Mouse (Mus musculus): ENCODE data around the gene Necap2. TPM values are rescaled to one million over a fixed set of nuclear protein-coding genes. Genes with fewer than 3 reads are reported as not detected.

The Necap2 gene
- polyA plus RNA-seq, 1 experiment from 2014 or later: 66.5 TPM

DNA sequence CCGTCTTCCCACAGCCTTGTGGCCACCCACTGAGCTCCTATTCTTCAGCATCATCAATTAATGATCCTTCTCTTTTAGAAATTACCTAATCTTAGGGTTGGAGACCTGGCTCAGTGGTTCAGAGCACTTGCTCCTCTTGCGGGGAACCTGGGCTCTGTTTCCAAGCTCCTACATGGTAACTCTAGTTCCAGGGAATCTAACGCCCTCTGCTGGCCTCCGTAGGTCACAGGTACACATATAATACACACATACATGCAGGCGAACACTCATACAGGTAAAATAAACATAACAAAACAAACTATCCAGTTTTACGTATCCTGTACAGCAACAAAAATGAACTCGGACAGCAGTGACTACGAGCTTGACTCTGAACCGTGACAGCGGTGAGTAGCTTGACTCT lies 21.2 kb downstream of the Necap2 start:
- Histone ChIP-seq H3K9ac (ENCODE audit: low read depth, low read length) (no peak overlapping the region), H3K27me3 (replicated peaks; ENCODE audit: control insufficient read depth, insufficient read depth, low read length) (no peaks in the 10 kb centered on the region), H3K4me2 (ENCODE audit: low read depth, low read length) (no peak overlapping the region), H3K36me3 (ENCODE audit: control insufficient read depth, insufficient read depth, low read length) (peaks cover 30% of the 10 kb centered on the region), H3K9me3 (ENCODE audit: control insufficient read depth, low read length) (no peaks in the 10 kb centered on the region), H3K4me3 (ENCODE audit: low read depth, low read length) (no peak overlapping the region), H3K27ac (replicated peaks; ENCODE audit: low read depth, low read length) (no peak overlapping the region), H3K4me1 (ENCODE audit: control insufficient read depth, insufficient read depth, low read length) (peaks cover 15% of the 10 kb centered on the region; the same call in 1 of the 2 replicates)
- no peak for ATAC-seq (ENCODE audit: low read depth)
- DNase-seq (ENCODE audit: low spot score): no peak
- WGBS: 94% methylated on average over 10 of the region's 10 CpGs

DNA sequence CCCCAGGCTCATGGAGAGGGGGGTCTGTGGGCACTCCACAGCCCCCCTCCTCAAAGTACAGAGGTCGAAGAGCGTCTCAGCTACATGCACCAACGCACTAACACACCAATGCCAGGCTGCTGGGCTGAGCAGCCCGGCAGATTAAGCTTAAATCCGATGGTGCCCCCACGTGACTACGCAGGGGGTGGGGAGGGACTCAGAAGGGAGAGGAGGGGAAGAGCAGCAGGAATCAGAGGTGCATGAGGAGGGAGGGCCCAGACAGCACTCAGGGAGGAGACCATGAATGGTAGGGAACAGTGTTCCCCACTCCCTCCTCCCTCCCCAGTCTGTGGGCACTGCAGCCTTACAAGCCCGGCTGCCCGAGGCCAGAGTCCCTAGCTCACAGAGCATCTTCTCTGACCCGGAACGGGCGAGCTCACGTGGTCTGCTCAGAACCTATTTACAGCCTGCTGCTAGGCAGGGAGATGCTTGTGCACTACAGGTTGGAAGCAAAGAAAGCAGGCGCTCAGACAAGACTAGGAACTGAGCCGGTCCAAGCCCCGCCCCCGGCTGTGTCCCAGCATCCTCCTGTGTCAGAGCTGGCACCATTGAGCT lies 24.5 kb downstream of the Necap2 start:
- 31% methylated on average over 17 of the region's 17 CpGs for WGBS
- H3K4me2 ChIP-seq (ENCODE audit: low read depth, low read length): peak overlapping the region; percentile 19; the same call in 1 of the 2 replicates
- ATAC-seq (ENCODE audit: low read depth): peak; percentile 54

DNA sequence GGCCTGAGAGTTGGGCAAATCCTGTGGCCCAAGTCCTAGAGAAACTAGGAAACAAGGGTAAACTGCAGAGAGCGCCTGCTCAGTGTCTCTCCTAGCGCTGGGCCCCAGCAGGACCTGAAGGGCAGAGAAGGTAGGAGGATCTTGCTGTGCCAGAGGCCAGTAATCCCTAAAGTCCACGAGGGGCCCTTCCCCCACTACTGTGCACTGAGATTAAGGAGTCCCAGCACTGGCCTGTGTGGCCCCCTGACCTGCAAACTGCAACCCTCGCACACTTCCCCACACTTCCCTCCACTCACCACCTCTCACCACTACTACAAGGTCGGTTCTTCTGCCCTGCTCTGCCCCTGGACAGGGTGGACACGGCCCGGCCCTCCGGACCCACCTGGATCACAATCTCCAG lies 25.0 kb downstream of the Necap2 start:
- 0 out of 2 replicates have a peak overlapping the region, but pooled peaks have one; percentile 36 for H3K27ac ChIP-seq (replicated peaks; ENCODE audit: low read depth, low read length)
- no peak for ATAC-seq (ENCODE audit: low read depth)
- H3K4me2 ChIP-seq (ENCODE audit: low read depth, low read length): peak overlapping the region; percentile 19; the same call in 1 of the 2 replicates
- no peaks in the 10 kb centered on the region for H3K27me3 ChIP-seq (replicated peaks; ENCODE audit: control insufficient read depth, insufficient read depth, low read length)
- no peak overlapping the region for H3K4me3 ChIP-seq (ENCODE audit: low read depth, low read length)
- H3K4me1 ChIP-seq (ENCODE audit: control insufficient read depth, insufficient read depth, low read length): peaks cover 7% of the 10 kb centered on the region; the same call in 1 of the 2 replicates
- DNase-seq (ENCODE audit: low spot score): no peak
- WGBS: 42% methylated on average over 8 of the region's 8 CpGs
- H3K9ac ChIP-seq (ENCODE audit: low read depth, low read length): 0 out of 2 replicates have a peak overlapping the region, but pooled peaks have one; percentile 34
- no peaks in the 10 kb centered on the region for H3K9me3 ChIP-seq (ENCODE audit: control insufficient read depth, low read length)
- peaks cover 38% of the 10 kb centered on the region for H3K36me3 ChIP-seq (ENCODE audit: control insufficient read depth, insufficient read depth, low read length)

More for the DNA sequence above, 24.5 kb downstream of the Necap2 start:
- Histone ChIP-seq H3K9ac (ENCODE audit: low read depth, low read length) (0 out of 2 replicates have a peak overlapping the region, but pooled peaks have one; percentile 34), H3K36me3 (ENCODE audit: control insufficient read depth, insufficient read depth, low read length) (peaks cover 38% of the 10 kb centered on the region), H3K4me3 (ENCODE audit: low read depth, low read length) (no peak overlapping the region), H3K27me3 (replicated peaks; ENCODE audit: control insufficient read depth, insufficient read depth, low read length) (no peaks in the 10 kb centered on the region), H3K27ac (replicated peaks; ENCODE audit: low read depth, low read length) (peak overlapping the region; percentile 36; the same call in 1 of the 2 replicates), H3K9me3 (ENCODE audit: control insufficient read depth, low read length) (no peaks in the 10 kb centered on the region), H3K4me1 (ENCODE audit: control insufficient read depth, insufficient read depth, low read length) (peaks cover 7% of the 10 kb centered on the region; the same call in 1 of the 2 replicates)
- peak; percentile 64 for DNase-seq (ENCODE audit: low spot score)

DNA sequence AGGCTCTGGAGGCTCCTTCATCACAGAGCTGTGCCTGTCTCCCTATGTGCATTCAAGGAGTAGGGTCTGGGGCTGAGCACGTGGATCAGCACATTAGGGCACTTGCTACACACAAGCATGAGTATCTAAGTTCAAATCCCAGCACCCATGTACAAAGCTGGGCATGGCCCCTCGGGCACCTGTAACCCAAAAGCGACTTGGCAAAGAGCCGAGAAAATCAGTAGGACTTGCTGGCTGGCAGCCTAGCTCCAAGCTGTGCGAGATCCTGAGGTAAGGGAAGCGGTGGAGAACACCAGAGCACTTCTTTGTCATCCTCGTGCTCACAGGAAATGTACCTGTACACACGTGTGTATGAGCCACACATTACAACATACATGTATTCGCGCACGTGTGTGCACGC lies 25.7 kb downstream of the Necap2 start:
- peaks cover 36% of the 10 kb centered on the region for H3K36me3 ChIP-seq (ENCODE audit: control insufficient read depth, insufficient read depth, low read length)
- ATAC-seq (ENCODE audit: low read depth) (no peak), DNase-seq (ENCODE audit: low spot score) (no peak)
- no peaks in the 10 kb centered on the region for H3K27me3 ChIP-seq (replicated peaks; ENCODE audit: control insufficient read depth, insufficient read depth, low read length)
- H3K9me3 ChIP-seq (ENCODE audit: control insufficient read depth, low read length): no peaks in the 10 kb centered on the region
- H3K27ac ChIP-seq (replicated peaks; ENCODE audit: low read depth, low read length): no peak overlapping the region
- no peak overlapping the region for H3K4me2 ChIP-seq (ENCODE audit: low read depth, low read length)
- H3K4me1 ChIP-seq (ENCODE audit: control insufficient read depth, insufficient read depth, low read length): peaks cover 7% of the 10 kb centered on the region; the same call in 1 of the 2 replicates
- no peak overlapping the region for H3K9ac ChIP-seq (ENCODE audit: low read depth, low read length)
- 83% methylated on average over 12 of the region's 12 CpGs for WGBS
- H3K4me3 ChIP-seq (ENCODE audit: low read depth, low read length): no peak overlapping the region

DNA sequence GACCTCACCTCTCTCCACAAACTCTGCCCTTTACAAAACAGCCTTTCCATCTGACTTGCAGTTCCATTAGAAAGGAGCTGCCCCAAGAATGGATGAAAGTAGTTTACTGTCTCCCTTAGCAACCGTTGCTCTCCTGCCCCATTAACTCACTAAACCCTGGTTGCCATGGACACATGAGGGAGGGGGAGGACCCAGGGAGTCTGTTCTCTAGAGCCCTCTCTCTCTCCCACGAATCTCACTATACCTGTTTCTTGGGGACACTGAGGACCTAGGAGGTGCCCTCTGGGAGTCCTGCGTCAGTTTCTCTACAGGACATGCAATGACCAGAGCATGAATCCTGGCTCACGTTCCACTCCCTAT lies 28.7 kb downstream of the Necap2 start:
- Histone ChIP-seq H3K9me3 (ENCODE audit: control insufficient read depth, low read length) (no peaks in the 10 kb centered on the region), H3K4me2 (ENCODE audit: low read depth, low read length) (no peak overlapping the region), H3K36me3 (ENCODE audit: control insufficient read depth, insufficient read depth, low read length) (peaks cover 18% of the 10 kb centered on the region; the same call in 1 of the 2 replicates), H3K27me3 (replicated peaks; ENCODE audit: control insufficient read depth, insufficient read depth, low read length) (no peaks in the 10 kb centered on the region), H3K9ac (ENCODE audit: low read depth, low read length) (no peak overlapping the region), H3K27ac (replicated peaks; ENCODE audit: low read depth, low read length) (no peak overlapping the region), H3K4me3 (ENCODE audit: low read depth, low read length) (no peak overlapping the region), H3K4me1 (ENCODE audit: control insufficient read depth, insufficient read depth, low read length) (peaks cover 7% of the 10 kb centered on the region; the same call in 1 of the 2 replicates)
- WGBS: 44% methylated on average over 4 of the region's 4 CpGs
- peak; percentile 33; the same call in 1 of the 2 replicates for ATAC-seq (ENCODE audit: low read depth)
- DNase-seq (ENCODE audit: low spot score): peak; percentile 81

DNA sequence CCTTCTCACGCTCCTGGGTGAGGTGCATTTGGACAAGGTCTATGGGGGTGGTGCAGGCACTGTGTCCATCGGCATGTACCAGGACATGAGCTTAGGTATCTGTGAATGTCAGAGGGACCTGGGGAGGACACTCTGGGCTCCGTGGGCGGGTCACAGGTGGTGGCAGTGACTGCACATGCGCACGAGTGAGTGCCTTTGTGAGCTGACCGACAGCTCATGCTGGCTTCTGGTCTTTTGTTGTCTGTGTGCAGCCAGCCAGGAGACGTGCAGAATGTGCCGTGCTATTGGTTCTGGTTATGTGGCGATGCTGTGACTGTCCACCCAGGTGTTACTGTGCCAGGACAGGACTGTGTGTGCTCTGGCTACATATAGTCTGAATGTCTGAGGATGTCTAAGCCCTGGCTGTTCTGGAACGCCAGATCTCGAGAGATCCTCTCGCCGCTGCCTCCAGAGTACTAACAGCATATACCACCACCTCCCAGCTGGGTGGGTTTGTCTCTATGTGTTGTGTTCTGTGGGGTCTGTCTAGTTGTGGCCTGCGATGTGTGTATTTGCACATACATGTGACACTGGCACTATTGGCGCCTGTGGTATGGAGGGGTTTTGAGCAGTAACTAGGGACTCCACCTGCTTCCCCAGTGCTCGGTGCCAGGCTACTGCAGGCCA lies 29.2 kb downstream of the Necap2 start:
- Histone ChIP-seq H3K27me3 (replicated peaks; ENCODE audit: control insufficient read depth, insufficient read depth, low read length) (no peaks in the 10 kb centered on the region), H3K27ac (replicated peaks; ENCODE audit: low read depth, low read length) (no peak overlapping the region), H3K9ac (ENCODE audit: low read depth, low read length) (no peak overlapping the region), H3K9me3 (ENCODE audit: control insufficient read depth, low read length) (no peaks in the 10 kb centered on the region), H3K36me3 (ENCODE audit: control insufficient read depth, insufficient read depth, low read length) (peaks cover 16% of the 10 kb centered on the region; the same call in 1 of the 2 replicates), H3K4me3 (ENCODE audit: low read depth, low read length) (no peak overlapping the region), H3K4me1 (ENCODE audit: control insufficient read depth, insufficient read depth, low read length) (peaks cover 5% of the 10 kb centered on the region; the same call in 1 of the 2 replicates), H3K4me2 (ENCODE audit: low read depth, low read length) (no peak overlapping the region)
- ATAC-seq (ENCODE audit: low read depth) (no peak), DNase-seq (ENCODE audit: low spot score) (no peak)
- 81% methylated on average over 16 of the region's 17 CpGs for WGBS

DNA sequence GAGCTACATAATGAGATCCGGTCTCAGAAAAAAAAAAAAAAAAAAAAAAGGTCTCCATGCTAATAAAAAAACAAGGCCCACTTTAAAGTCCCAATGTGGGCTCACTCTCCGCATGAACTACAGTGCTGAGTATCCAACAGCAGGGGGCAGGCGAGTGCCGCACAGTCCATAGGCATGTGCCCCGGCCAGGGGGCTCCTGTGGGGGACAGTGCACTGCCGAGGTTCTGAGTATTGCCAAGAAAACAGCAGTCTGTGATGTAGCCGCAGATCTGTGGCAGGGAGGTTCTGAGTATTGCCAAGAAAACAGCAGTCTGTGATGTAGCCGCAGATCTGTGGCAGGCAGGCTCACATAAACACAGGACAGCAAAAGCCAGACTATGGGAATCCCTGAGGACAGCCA lies 33.3 kb downstream of the Necap2 start:
- Histone ChIP-seq H3K4me3 (ENCODE audit: low read depth, low read length) (no peak overlapping the region), H3K27me3 (replicated peaks; ENCODE audit: control insufficient read depth, insufficient read depth, low read length) (no peaks in the 10 kb centered on the region), H3K4me2 (ENCODE audit: low read depth, low read length) (no peak overlapping the region), H3K4me1 (ENCODE audit: control insufficient read depth, insufficient read depth, low read length) (no peaks in the 10 kb centered on the region), H3K9me3 (ENCODE audit: control insufficient read depth, low read length) (no peaks in the 10 kb centered on the region), H3K9ac (ENCODE audit: low read depth, low read length) (no peak overlapping the region), H3K27ac (replicated peaks; ENCODE audit: low read depth, low read length) (peak overlapping the region; percentile 46), H3K36me3 (ENCODE audit: control insufficient read depth, insufficient read depth, low read length) (peaks cover 24% of the 10 kb centered on the region; the same call in 1 of the 2 replicates)
- ATAC-seq (ENCODE audit: low read depth) (peak; percentile 81), DNase-seq (ENCODE audit: low spot score) (peak; percentile 86)
- WGBS: 13% methylated on average over 8 of the region's 8 CpGs

DNA sequence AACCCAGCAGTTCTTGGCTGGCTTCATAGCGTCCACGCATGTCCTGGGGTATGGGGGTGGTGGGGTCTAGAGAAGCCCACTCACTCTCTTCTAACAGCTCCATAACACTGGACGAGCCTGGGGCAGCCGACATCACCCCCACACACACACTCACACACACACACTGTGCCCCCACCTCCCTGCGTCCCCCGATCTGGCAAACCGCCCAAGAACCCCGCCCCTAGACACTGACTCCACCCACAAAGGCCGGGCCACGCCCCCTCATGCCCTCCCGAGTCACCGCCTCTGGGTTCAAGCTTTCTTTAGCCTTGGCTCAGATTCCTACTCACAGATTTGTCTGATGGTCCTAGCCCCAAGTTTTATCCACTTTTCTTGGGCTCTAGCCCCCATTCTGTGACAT lies 37.0 kb downstream of the Necap2 start:
- H3K4me2 ChIP-seq (ENCODE audit: low read depth, low read length): no peak overlapping the region

More for the DNA sequence above, 37.0 kb downstream of the Necap2 start:
- H3K9ac ChIP-seq (ENCODE audit: low read depth, low read length): no peak overlapping the region
- H3K4me3 ChIP-seq (ENCODE audit: low read depth, low read length): no peak overlapping the region
- no peaks in the 10 kb centered on the region for H3K4me1 ChIP-seq (ENCODE audit: control insufficient read depth, insufficient read depth, low read length)
- peaks cover 24% of the 10 kb centered on the region; the same call in 1 of the 2 replicates for H3K36me3 ChIP-seq (ENCODE audit: control insufficient read depth, insufficient read depth, low read length)
- H3K9me3 ChIP-seq (ENCODE audit: control insufficient read depth, low read length): no peaks in the 10 kb centered on the region
- H3K27ac ChIP-seq (replicated peaks; ENCODE audit: low read depth, low read length): no peak overlapping the region
- no peaks in the 10 kb centered on the region for H3K27me3 ChIP-seq (replicated peaks; ENCODE audit: control insufficient read depth, insufficient read depth, low read length)
- DNase-seq (ENCODE audit: low spot score): no peak
- ATAC-seq (ENCODE audit: low read depth): no peak
- 59% methylated on average over 11 of the region's 12 CpGs for WGBS
